Mouse (Mus musculus) duodenum, adult 2 months (tissue): ENCODE measurements around the gene Gtf3c6. TPM values are rescaled to one million over a fixed set of nuclear protein-coding genes. Genes with fewer than 3 reads are reported as not detected.

Experiments
- polyA plus RNA-seq: library from polyadenylated mRNA; depleted of rRNA; stranded (reverse); fragments of >200 nt; gene quantifications from 2 replicates; pipeline ENCODE4 v1.2.3, GENCODE M21; 2012; ENCODE audit warnings: low replicate concordance; rRNA removed

Gene Gtf3c6
- polyA plus RNA-seq, result 1.2 and 1.5 TPM in 2 replicates

GRCm38 (mm10) chr10:40257414-40258255 lies at the start of gene Gtf3c6:
Gtf3c6 (minus strand) TSS chr10:40258108.

GRCm38 (mm10) chr10:40302140-40302985 lies 44.5 kb upstream of the Gtf3c6 start, which contains the start of gene Amd1:
Amd1 (minus strand) TSS chr10:40302186.

GRCm38 (mm10) chr10:40246374-40247165 lies 11.3 kb downstream of the Gtf3c6 start, which contains the start of gene Rpf2:
Rpf2 (minus strand) TSS chr10:40247036.

Other genes starting within 250 kb of the Gtf3c6 start
- 0.09 TPM in 1 of 2 replicates, not detected in the other for gene Mfsd4b1, start 232.8 kb downstream of the Gtf3c6 start, polyA plus RNA-seq
- 21.3 and 124 TPM in 2 replicates for gene Slc16a10, start 115.8 kb downstream of the Gtf3c6 start, polyA plus RNA-seq
- 0.40 and 0.60 TPM in 2 replicates for gene Rpf2, start 11.1 kb downstream of the Gtf3c6 start, polyA plus RNA-seq
- 1.00 and 1.1 TPM in 2 replicates for gene Amd1, start 44.1 kb upstream of the Gtf3c6 start, polyA plus RNA-seq
- gene Cdk19, start 81.5 kb upstream of the Gtf3c6 start, polyA plus RNA-seq, result 1.2 and 2.5 TPM in 2 replicates